Mouse (Mus musculus): Measurements from ENCODE around the gene Cd151.

Gene Cd151

GRCm38 (mm10) chr7:141493729-141494128, 26.5 kb downstream of the Cd151 start:
- DNase-seq (ENCODE audit: low read depth, low spot score): no peak

GRCm38 (mm10) chr7:141495379-141495778, 28.2 kb downstream of the Cd151 start:
- DNase-seq (ENCODE audit: low read depth, low spot score): no peak

- no peak for DNase-seq (ENCODE audit: low read depth, low spot score)
Measured at GRCm38 (mm10) chr7:141495940-141496339, 28.7 kb downstream of the Cd151 start.

- no peak for DNase-seq (ENCODE audit: low read depth, low spot score)
Measured at GRCm38 (mm10) chr7:141497600-141497999, 30.4 kb downstream of the Cd151 start.

- no peak for DNase-seq (ENCODE audit: low read depth, low spot score)
Measured at GRCm38 (mm10) chr7:141501820-141502555, 34.8 kb downstream of the Cd151 start.

- DNase-seq (ENCODE audit: low read depth, low spot score): no peak
Measured at GRCm38 (mm10) chr7:141502556-141502905, 35.3 kb downstream of the Cd151 start.

GRCm38 (mm10) chr7:141506278-141506677, 39.1 kb downstream of the Cd151 start:
- DNase-seq (ENCODE audit: low read depth, low spot score): no peak

GRCm38 (mm10) chr7:141508160-141508559, 41.0 kb downstream of the Cd151 start:
- no peak for DNase-seq (ENCODE audit: low read depth, low spot score)

GRCm38 (mm10) chr7:141510196-141510595, 43.0 kb downstream of the Cd151 start:
- no peak for DNase-seq (ENCODE audit: low read depth, low spot score)

GRCm38 (mm10) chr7:141510681-141511191, 43.5 kb downstream of the Cd151 start:
- DNase-seq (ENCODE audit: low read depth, low spot score): no peak

- DNase-seq (ENCODE audit: low read depth, low spot score): no peak
Measured at GRCm38 (mm10) chr7:141517638-141518037, 50.4 kb downstream of the Cd151 start.

GRCm38 (mm10) chr7:141518296-141518695, 51.1 kb downstream of the Cd151 start:
- no peak for DNase-seq (ENCODE audit: low read depth, low spot score)

- DNase-seq (ENCODE audit: low read depth, low spot score): no peak
Measured at GRCm38 (mm10) chr7:141518926-141519325, 51.7 kb downstream of the Cd151 start.

GRCm38 (mm10) chr7:141519795-141520194, 52.6 kb downstream of the Cd151 start:
- no peak for DNase-seq (ENCODE audit: low read depth, low spot score)

Measured in forelimb bud, embryonic 11.5 days (tissue).